In genomic region chr16:29533641-29534040, GRCm38 (mm10) we compare ENCODE assay signal across 22 mouse cellular contexts. TPM values are rescaled to one million over a fixed set of nuclear protein-coding genes. Genes with fewer than 3 reads are reported as not detected.
"Had no signal": no experiment of that assay in that cellular context is flagged by ENCODE, and none has a peak within 500 bp of the region (broad histone marks: within the 10 kb centered on the region; RNA-seq: fewer than 3 reads in every experiment).

No protein-coding gene starts in this region.

- DNase-seq: gastrocnemius, adult 2 months; gastrocnemius, postnatal 10 days; gastrocnemius, postnatal 25 days; heart, adult 18-20 months; heart, postnatal 10 days; heart, postnatal 4 days; kidney, adult 18-20 months; kidney, adult 8-10 months; kidney, postnatal 10 days; kidney, postnatal 25 days; kidney, postnatal 4 days; liver; liver, embryonic 13.5 days had no signal

RNA-seq across cellular contexts. Expression of gene Atp13a4, which starts 11.0 kb away (rescaled TPM):
- total RNA-seq: gastrocnemius, adult 2 months; gastrocnemius, postnatal 10 days; gastrocnemius, postnatal 25 days; gastrocnemius, postnatal 4 days; granulocyte monocyte progenitor cell, adult 5-6 weeks; heart, adult 18-20 months; heart, postnatal 10 days; heart, postnatal 25 days; heart, postnatal 4 days had no signal
- polyA plus RNA-seq: heart, embryonic 14.5 days; heart, embryonic 16.5 days; inflammation-experienced regulatory T-cells, adult 6 months; intestine, postnatal 0 days; limb, embryonic 10.5 days; limb, embryonic 12.5 days; liver, embryonic 13.5 days had no signal
